10 mouse cellular contexts compared by ENCODE assay signal in genomic region chrY:90740013-90740561, GRCm38 (mm10). TPM values are rescaled to one million over a fixed set of nuclear protein-coding genes. Genes with fewer than 3 reads are reported as not detected.
DNase-seq lines count a peak whose midpoint lies in the region; ATAC-seq lines count a peak whose summit lies in the region.
"Had no signal": no experiment of that assay in that cellular context is flagged by ENCODE, and none has a peak within 500 bp of the region (broad histone marks: within the 10 kb centered on the region; RNA-seq: fewer than 3 reads in every experiment).

No protein-coding gene starts in this region.

- H3K27me3 ChIP-seq in forebrain, embryonic 14.5 days (replicated peaks; ENCODE audit: control insufficient read depth, insufficient read depth, low read length), result no peaks in the 10 kb centered on the region
- no peaks in the 10 kb centered on the region for H3K27me3 ChIP-seq in intestine, embryonic 15.5 days (replicated peaks)
- H3K27me3 ChIP-seq in stomach, embryonic 15.5 days (replicated peaks), result no peaks in the 10 kb centered on the region

- no peak overlapping the region for H3K9ac ChIP-seq in forebrain, embryonic 14.5 days (ENCODE audit: low read length)
- H3K9ac ChIP-seq in intestine, embryonic 15.5 days, result no peak overlapping the region
- no peak overlapping the region for H3K9ac ChIP-seq in stomach, embryonic 15.5 days

- no peak overlapping the region for H3K4me2 ChIP-seq in forebrain, embryonic 14.5 days (ENCODE audit: low read length)
- no peak overlapping the region for H3K4me2 ChIP-seq in intestine, embryonic 15.5 days (replicated peaks)
- no peak overlapping the region for H3K4me2 ChIP-seq in stomach, embryonic 15.5 days

- WGBS in forebrain, embryonic 14.5 days, result 56% methylated on average over 14 of the region's 14 CpGs
- WGBS in intestine, embryonic 15.5 days, result 49% methylated on average over 14 of the region's 14 CpGs
- WGBS in macrophage (ENCODE audit: missing documents), result 62% methylated on average over 14 of the region's 14 CpGs
- 47% methylated on average over 14 of the region's 14 CpGs for WGBS in stomach, embryonic 15.5 days

- no peak overlapping the region for H3K4me3 ChIP-seq in forebrain, embryonic 14.5 days (ENCODE audit: low read depth, low read length)
- H3K4me3 ChIP-seq in intestine, embryonic 15.5 days (replicated peaks), result no peak overlapping the region
- no peak overlapping the region for H3K4me3 ChIP-seq in macrophage (ENCODE audit: inconsistent target)
- no peak overlapping the region for H3K4me3 ChIP-seq in stomach, embryonic 15.5 days (replicated peaks)

- peaks cover 42% of the 10 kb centered on the region for H3K9me3 ChIP-seq in forebrain, embryonic 14.5 days (replicated peaks; ENCODE audit: control insufficient read depth, low read length)
- peaks cover 34% of the 10 kb centered on the region for H3K9me3 ChIP-seq in intestine, embryonic 15.5 days
- peaks cover 37% of the 10 kb centered on the region for H3K9me3 ChIP-seq in stomach, embryonic 15.5 days

- H3K36me3 ChIP-seq in forebrain, embryonic 14.5 days (ENCODE audit: control insufficient read depth, insufficient read depth, low read length), result peaks cover 51% of the 10 kb centered on the region
- H3K36me3 ChIP-seq in intestine, embryonic 15.5 days, result peaks cover 33% of the 10 kb centered on the region
- H3K36me3 ChIP-seq in macrophage (ENCODE audit: inconsistent target), result peaks cover 17% of the 10 kb centered on the region
- H3K36me3 ChIP-seq in stomach, embryonic 15.5 days, result peaks cover 34% of the 10 kb centered on the region

- no peak overlapping the region for H3K27ac ChIP-seq in forebrain, embryonic 14.5 days (ENCODE audit: low read depth, low read length)
- no peak overlapping the region for H3K27ac ChIP-seq in intestine, embryonic 15.5 days
- H3K27ac ChIP-seq in macrophage, result peak overlapping the region; percentile 2
- no peak overlapping the region for H3K27ac ChIP-seq in stomach, embryonic 15.5 days

- ATAC-seq in frontal cortex, adult (ENCODE audit: low TSS enrichment), result no peak
- peak; percentile 3; the same call in 1 of the 2 replicates for ATAC-seq in forebrain, embryonic 14.5 days
- peak; percentile 12 for ATAC-seq in intestine, embryonic 15.5 days
- 0 out of 2 replicates have a peak, but pooled peaks have one; percentile 3 for ATAC-seq in stomach, embryonic 15.5 days (ENCODE audit: insufficient read depth, low FRiP score, low read depth)

- no peaks in the 10 kb centered on the region for H3K79me2 ChIP-seq in macrophage (ENCODE audit: inconsistent target)

- DNase-seq in frontal cortex, postnatal 10 days (ENCODE audit: low spot score in 2 of 2), result peak; percentile 55 to 62
- DNase-seq in A20 (ENCODE audit: low read depth, low spot score), result peak; percentile 87
- peak; percentile 59 for DNase-seq in adrenal gland, postnatal 10 days
- peak; percentile 82 for DNase-seq in forebrain, embryonic 14.5 days (ENCODE audit: low spot score)

- no peaks in the 10 kb centered on the region for H3K4me1 ChIP-seq in forebrain, embryonic 14.5 days (ENCODE audit: control insufficient read depth, insufficient read depth, low read length)
- no peaks in the 10 kb centered on the region for H3K4me1 ChIP-seq in intestine, embryonic 15.5 days (replicated peaks)
- H3K4me1 ChIP-seq in stomach, embryonic 15.5 days, result no peaks in the 10 kb centered on the region

RNA-seq across cellular contexts. Expression of gene Gm21860, which starts 14.5 kb away (rescaled TPM):
- total RNA-seq in adrenal gland, postnatal 10 days (2021), result not detected
- not detected in 2 replicates for polyA plus RNA-seq in forebrain, embryonic 14.5 days (2014; fragmentation: Nextera tagmentation; extraction: Ambion mirVana)
- not detected in 2 replicates for polyA plus RNA-seq in intestine, embryonic 15.5 days (2015; fragmentation: Nextera tagmentation; extraction: Ambion mirVana)
- total RNA-seq in macrophage (2018; cell fraction: chromatin; rRNA removed), result not detected
- total RNA-seq in macrophage (2018; cell fraction: cytosol; rRNA removed), result not detected
- not detected for total RNA-seq in macrophage (2018; cell fraction: nucleus; rRNA removed)
- not detected in 3 replicates for polyA plus RNA-seq in macrophage (2018)
- not detected in 2 replicates for polyA plus RNA-seq in stomach, embryonic 15.5 days (2015; fragmentation: Nextera tagmentation; extraction: Ambion mirVana)
- total RNA-seq: left cerebral cortex, adult 8-10 months had no signal
- polyA plus RNA-seq: testis, adult 2 months had no signal

RNA-seq across cellular contexts. Expression of gene Gm47283, which starts 44.5 kb away (rescaled TPM):
- not detected for total RNA-seq in adrenal gland, postnatal 10 days (2021)
- polyA plus RNA-seq in forebrain, embryonic 14.5 days (2014; fragmentation: Nextera tagmentation; extraction: Ambion mirVana), result not detected in 2 replicates
- polyA plus RNA-seq in intestine, embryonic 15.5 days (2015; fragmentation: Nextera tagmentation; extraction: Ambion mirVana), result not detected in 2 replicates
- total RNA-seq in macrophage (2018; cell fraction: chromatin; rRNA removed), result not detected
- not detected for total RNA-seq in macrophage (2018; cell fraction: cytosol; rRNA removed)
- total RNA-seq in macrophage (2018; cell fraction: nucleus; rRNA removed), result not detected
- polyA plus RNA-seq in macrophage (2018), result not detected in 3 replicates
- polyA plus RNA-seq in stomach, embryonic 15.5 days (2015; fragmentation: Nextera tagmentation; extraction: Ambion mirVana), result not detected in 2 replicates
- total RNA-seq: left cerebral cortex, adult 8-10 months had no signal
- polyA plus RNA-seq: testis, adult 2 months had no signal
